Mouse (Mus musculus) G1E (cell line): ENCODE data around the gene Ccdc163. TPM values are rescaled to one million over a fixed set of nuclear protein-coding genes. Genes with fewer than 3 reads are reported as not detected.

Experiments used
- ATAC-seq: 2 replicates; pipeline ENCODE4 v1.8.0; 2016; ENCODE audit warnings: mild to moderate bottlenecking; ENCODE audit not compliant: insufficient number of reproducible peaks, poor library complexity, low FRiP score, severe bottlenecking; ENCODE audit errors: extremely low read depth
- DNase-seq: peaks from one replicate; pipeline ENCODE4 v3.0.0; 2012; ENCODE audit warnings: low spot score
- H3K27me3 ChIP-seq: 2 replicates; pipeline ENCODE4 v1.6.1; 2012; ENCODE audit warnings: mild to moderate bottlenecking, low read length, inconsistent platforms; ENCODE audit not compliant: insufficient read depth
- H3K36me3 ChIP-seq: replicated peaks from 2 replicates; pipeline ENCODE3; 2012; ENCODE audit warnings: mild to moderate bottlenecking, inconsistent platforms
- H3K4me1 ChIP-seq: 2 replicates; pipeline ENCODE4 v1.6.1; 2012; ENCODE audit warnings: low read depth, low read length, inconsistent platforms, mixed read lengths; ENCODE audit not compliant: insufficient read depth
- H3K4me3 ChIP-seq: 2 replicates; pipeline ENCODE4 v1.5.1; 2012; ENCODE audit warnings: low read depth, mild to moderate bottlenecking, inconsistent platforms, low read length, moderate library complexity, mixed read lengths
- H3K9me3 ChIP-seq: replicated peaks from 2 replicates; pipeline ENCODE4 v1.6.1; 2012; ENCODE audit warnings: inconsistent platforms
- CTCF ChIP-seq: IDR thresholded peaks from 2 replicates; pipeline ENCODE4 v1.5.1; 2012; ENCODE audit warnings: low read depth, low read length, inconsistent platforms, mixed read lengths
- GATA1 ChIP-seq: IDR thresholded peaks from 2 replicates; pipeline ENCODE4 v1.6.1; 2012; ENCODE audit warnings: borderline replicate concordance, low read length, inconsistent platforms, mixed read lengths
- GATA2 ChIP-seq: IDR thresholded peaks from 2 replicates; pipeline ENCODE4 v1.6.1; 2012; ENCODE audit warnings: low read depth, low read length, inconsistent platforms, borderline replicate concordance
- POLR2AphosphoS5 ChIP-seq: IDR thresholded peaks from 2 replicates; pipeline ENCODE4 v1.6.1; 2012; ENCODE audit warnings: low read depth, low read length, inconsistent platforms; ENCODE audit not compliant: insufficient replicate concordance
- TAL1 ChIP-seq: conservative IDR thresholded peaks from 2 replicates; pipeline ENCODE4 v1.6.1; 2012; ENCODE audit warnings: low read depth, low read length, inconsistent platforms, mixed read lengths
- polyA plus RNA-seq: library from polyadenylated mRNA; stranded (reverse); fragments of >175 nt; gene quantifications from 2 replicates; pipeline ENCODE4 v1.2.3, GENCODE M21; 2012
- total RNA-seq, 2 experiments: library from RNA; stranded (forward) in 1 of 2; stranded (reverse) in 1 of 2; fragments of 200-1000 nt in 1 of 2; fragments of >200 nt in 1 of 2; fragmentation: Nextera tagmentation in 1 of 2; gene quantifications; 2 replicates each; pipeline ENCODE4 v1.2.3; 2014 to 2017

Gene Ccdc163
- total and polyA plus RNA-seq, 3 experiments = 4.0 to 44.0 (median 20.4) TPM

- H3K36me3 ChIP-seq = peaks cover 94% of the 10 kb centered on the region
- no peaks in the 10 kb centered on the region for H3K9me3 ChIP-seq
- H3K4me3 ChIP-seq = no peak overlapping the region
- no peaks in the 10 kb centered on the region for H3K27me3 ChIP-seq
- H3K4me1 ChIP-seq = peaks cover 23% of the 10 kb centered on the region
- no peak for DNase-seq
- TF ChIP-seq GATA2 (no peak), TAL1 (no peak), CTCF (no peak), GATA1 (no peak), POLR2AphosphoS5 (no peak)
- no peak for ATAC-seq
These were observed 14.5 kb upstream of the Ccdc163 start for GRCm38 (mm10) chr4:116693785-116694184.

GRCm38 (mm10) chr4:116698693-116699342, 9.5 kb upstream of the Ccdc163 start:
- Histone ChIP-seq H3K9me3 (no peaks in the 10 kb centered on the region), H3K36me3 (peaks cover 84% of the 10 kb centered on the region), H3K27me3 (no peaks in the 10 kb centered on the region), H3K4me1 (peaks cover 7% of the 10 kb centered on the region; the same call in 1 of the 2 replicates), H3K4me3 (no peak overlapping the region)
- ATAC-seq (no peak), DNase-seq (no peak)
- TF ChIP-seq TAL1 (no peak), POLR2AphosphoS5 (no peak), GATA1 (no peak), CTCF (no peak), GATA2 (no peak)

- DNase-seq (no peak), ATAC-seq (no peak)
- H3K27me3 ChIP-seq = no peaks in the 10 kb centered on the region
- peaks cover 7% of the 10 kb centered on the region; the same call in 1 of the 2 replicates for H3K4me1 ChIP-seq
- peaks cover 81% of the 10 kb centered on the region for H3K36me3 ChIP-seq
- no peak for TF ChIP-seq CTCF
- TF ChIP-seq TAL1 = no peak
- TF ChIP-seq POLR2AphosphoS5 = no peak
- TF ChIP-seq GATA1 = no peak
- no peak for TF ChIP-seq GATA2
- H3K4me3 ChIP-seq = no peak overlapping the region
- H3K9me3 ChIP-seq = no peaks in the 10 kb centered on the region
These were observed 7.3 kb upstream of the Ccdc163 start for GRCm38 (mm10) chr4:116700964-116701363.

- peaks cover 55% of the 10 kb centered on the region for H3K36me3 ChIP-seq
- no peaks in the 10 kb centered on the region for H3K27me3 ChIP-seq
- ATAC-seq (no peak), DNase-seq (no peak)
- TF ChIP-seq CTCF (peak; percentile 80), GATA2 (no peak)
- H3K4me1 ChIP-seq = peaks cover 13% of the 10 kb centered on the region
- no peaks in the 10 kb centered on the region for H3K9me3 ChIP-seq
- H3K4me3 ChIP-seq = no peak overlapping the region
These were observed 4.5 kb upstream of the Ccdc163 start for GRCm38 (mm10) chr4:116703804-116704203.

- Histone ChIP-seq H3K9me3 (no peaks in the 10 kb centered on the region), H3K4me3 (peak overlapping the region; percentile 72), H3K27me3 (no peaks in the 10 kb centered on the region), H3K36me3 (peaks cover 48% of the 10 kb centered on the region), H3K4me1 (peaks cover 26% of the 10 kb centered on the region)
- TF ChIP-seq TAL1 (no peak), GATA2 (no peak), CTCF (no peak), GATA1 (no peak), POLR2AphosphoS5 (no peak)
- ATAC-seq (no peak), DNase-seq (no peak)
These were observed 643 bp upstream of the Ccdc163 start for GRCm38 (mm10) chr4:116707666-116708065.

- ATAC-seq (no peak), DNase-seq (peak; percentile 45)
- H3K4me3 ChIP-seq = peak overlapping the region; percentile 72
- peaks cover 26% of the 10 kb centered on the region for H3K4me1 ChIP-seq
- TF ChIP-seq CTCF (no peak), POLR2AphosphoS5 (no peak), GATA1 (no peak), TAL1 (no peak), GATA2 (no peak)
- H3K36me3 ChIP-seq = peaks cover 46% of the 10 kb centered on the region
- no peaks in the 10 kb centered on the region for H3K27me3 ChIP-seq
- no peaks in the 10 kb centered on the region for H3K9me3 ChIP-seq
These were observed 582 bp downstream of the Ccdc163 start for GRCm38 (mm10) chr4:116708791-116709390.
